Mouse (Mus musculus) brown adipose tissue, adult 24 weeks (tissue): ENCODE results near the gene Def6. TPM values are rescaled to one million over a fixed set of nuclear protein-coding genes. Genes with fewer than 3 reads are reported as not detected.

Experiments used
- H3K27ac ChIP-seq: fragments of 200-500 bp; replicated peaks from 2 replicates; pipeline ENCODE4 v1.5.1; 2012; ENCODE audit warnings: low read depth, mild to moderate bottlenecking, low read length
- H3K4me1 ChIP-seq: fragments of 200-500 bp; 2 replicates; pipeline ENCODE4 v1.6.1; 2012; ENCODE audit warnings: low read length, mixed read lengths; ENCODE audit not compliant: control insufficient read depth, insufficient read depth, insufficient read length
- H3K4me3 ChIP-seq: fragments of 200-500 bp; 2 replicates; pipeline ENCODE4 v1.5.1; 2012; ENCODE audit warnings: low read depth, mild to moderate bottlenecking, low read length, moderate library complexity; ENCODE audit not compliant: insufficient read depth
- polyA plus RNA-seq: library from polyadenylated mRNA; stranded (reverse); fragments of >200 nt; gene quantifications from 2 replicates; pipeline ENCODE4 v1.2.4, GENCODE M21; 2012; ENCODE audit not compliant: missing spikeins, insufficient read depth, insufficient read length

The Def6 gene
- polyA plus RNA-seq, 1 experiment = 2.1 TPM

- Histone ChIP-seq H3K27ac (no peak overlapping the region), H3K4me3 (no peak overlapping the region), H3K4me1 (peaks cover 22% of the 10 kb centered on the region)
Measured at GRCm38 (mm10) chr17:28244214-28244613, 36.6 kb downstream of the Def6 start.

DNA sequence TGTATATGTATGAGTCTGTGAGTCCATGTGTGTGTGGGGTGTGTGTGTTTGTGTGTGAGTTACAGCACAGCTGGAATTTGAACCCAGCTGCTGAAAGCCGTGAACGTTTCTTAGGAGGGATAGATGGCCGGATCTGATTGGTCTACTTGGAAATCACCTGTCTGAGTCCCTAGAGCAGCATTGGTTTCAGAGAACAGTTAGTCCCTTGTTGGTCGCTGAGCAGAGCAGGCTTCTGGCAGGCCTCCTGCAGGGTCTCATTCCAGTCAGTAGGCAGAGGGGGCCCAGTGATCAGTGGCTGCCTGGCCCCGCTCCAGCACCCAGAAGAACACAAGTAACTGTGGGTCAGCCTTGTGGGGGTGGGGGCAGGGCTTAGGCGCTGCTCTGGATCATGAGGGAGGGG, 37.1 kb downstream of the Def6 start:
- H3K27ac ChIP-seq = no peak overlapping the region
- peaks cover 28% of the 10 kb centered on the region for H3K4me1 ChIP-seq
- no peak overlapping the region for H3K4me3 ChIP-seq

DNA sequence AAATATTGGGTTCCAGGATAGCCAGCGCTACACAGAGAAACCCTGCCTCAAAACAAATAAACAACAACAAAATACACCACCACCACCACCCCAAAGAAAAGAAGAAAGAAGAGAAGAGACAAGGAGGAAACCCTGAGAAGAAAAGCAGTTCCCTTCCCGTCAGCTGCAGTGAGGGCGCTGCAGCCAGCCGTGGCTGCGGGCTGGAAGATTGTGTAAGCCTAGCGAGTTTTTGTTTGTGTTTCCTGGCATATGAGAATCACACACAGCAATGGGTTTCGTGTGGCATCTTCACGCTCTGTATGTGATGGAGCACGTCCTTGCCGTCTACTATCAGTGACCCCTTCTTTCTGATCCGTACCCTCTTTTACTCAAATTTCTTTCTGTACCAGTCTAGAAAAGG, 39.1 kb downstream of the Def6 start:
- H3K4me3 ChIP-seq = no peak overlapping the region
- H3K27ac ChIP-seq = 0 out of 2 replicates have a peak overlapping the region, but pooled peaks have one; percentile 2
- peaks cover 32% of the 10 kb centered on the region for H3K4me1 ChIP-seq

GRCm38 (mm10) chr17:28247613-28248012, 40.0 kb downstream of the Def6 start:
- Histone ChIP-seq H3K4me3 (no peak overlapping the region), H3K27ac (peak overlapping the region; percentile 57; the same call in 1 of the 2 replicates), H3K4me1 (peaks cover 41% of the 10 kb centered on the region)

DNA sequence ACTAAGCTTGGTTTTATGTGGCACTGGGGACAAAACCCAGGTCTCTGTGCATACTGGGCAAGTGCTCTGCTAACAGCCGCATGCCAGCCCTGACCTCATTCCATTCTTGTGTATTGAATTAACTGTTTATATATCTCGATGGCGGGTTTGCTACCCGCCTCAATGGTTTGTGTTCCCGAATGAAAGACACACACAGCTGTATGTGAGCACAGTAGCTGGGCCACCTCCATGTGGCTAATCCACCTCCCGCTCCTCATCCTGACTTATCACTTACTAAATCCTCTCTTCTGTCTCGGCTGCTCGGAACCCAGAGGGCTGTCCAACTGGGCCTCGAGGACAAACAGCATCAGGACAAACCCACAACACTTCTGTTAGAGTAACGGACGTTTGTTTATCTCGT, 41.5 kb downstream of the Def6 start:
- H3K27ac ChIP-seq = no peak overlapping the region
- H3K4me1 ChIP-seq = peaks cover 46% of the 10 kb centered on the region
- H3K4me3 ChIP-seq = no peak overlapping the region

- Histone ChIP-seq H3K4me1 (peaks cover 50% of the 10 kb centered on the region), H3K4me3 (no peak overlapping the region), H3K27ac (peak overlapping the region; percentile 52)
Measured at GRCm38 (mm10) chr17:28251579-28252280, 44.2 kb downstream of the Def6 start.

GRCm38 (mm10) chr17:28252281-28252648, 44.7 kb downstream of the Def6 start:
- Histone ChIP-seq H3K4me3 (no peak overlapping the region), H3K27ac (0 out of 2 replicates have a peak overlapping the region, but pooled peaks have one; percentile 22), H3K4me1 (peaks cover 49% of the 10 kb centered on the region)

- Histone ChIP-seq H3K27ac (no peak overlapping the region; the same call in 1 of the 2 replicates), H3K4me3 (no peak overlapping the region), H3K4me1 (peaks cover 45% of the 10 kb centered on the region)
Measured at GRCm38 (mm10) chr17:28253216-28253615, 45.6 kb downstream of the Def6 start.

DNA sequence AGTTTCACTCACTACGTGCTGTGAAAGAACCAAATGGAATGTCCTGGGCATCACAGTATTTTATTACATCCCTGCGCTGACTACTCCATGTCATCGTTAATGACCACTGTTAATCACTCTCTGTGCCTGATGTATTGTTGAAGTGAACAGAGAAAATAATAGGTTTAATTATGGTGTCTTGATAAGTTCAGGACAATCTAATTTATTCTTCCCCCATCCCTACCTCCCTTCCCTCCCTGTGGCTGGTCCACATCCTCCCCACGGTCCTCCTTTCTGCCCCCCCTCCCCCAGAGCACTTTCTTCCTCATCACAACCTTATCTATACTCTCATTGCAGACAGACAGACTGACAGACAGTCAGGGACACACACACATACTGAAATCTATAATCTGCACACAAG, 47.2 kb downstream of the Def6 start:
- no peak overlapping the region for H3K27ac ChIP-seq
- peaks cover 29% of the 10 kb centered on the region for H3K4me1 ChIP-seq
- H3K4me3 ChIP-seq = no peak overlapping the region

DNA sequence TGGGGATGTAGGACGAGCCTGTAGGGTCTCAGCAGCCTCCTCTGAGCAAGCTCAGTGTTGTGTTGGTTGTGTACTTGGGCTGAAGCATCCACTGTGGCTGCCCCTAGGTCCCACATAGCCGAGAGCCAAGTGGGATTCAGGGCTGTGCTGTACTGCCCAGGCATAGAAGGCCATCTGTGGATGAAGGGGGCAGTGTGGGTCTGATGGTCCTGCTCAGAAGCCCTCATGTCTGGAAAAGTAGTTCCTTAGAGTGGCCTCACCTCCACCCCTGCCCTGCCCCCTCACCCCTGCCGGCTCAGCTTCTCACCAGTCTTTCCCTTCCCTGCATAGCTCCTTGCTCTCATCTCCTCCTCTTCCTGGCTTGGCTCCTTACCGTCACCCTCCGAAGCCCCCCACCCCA, 48.1 kb downstream of the Def6 start:
- no peak overlapping the region; the same call in 1 of the 2 replicates for H3K27ac ChIP-seq
- H3K4me3 ChIP-seq = no peak overlapping the region

DNA sequence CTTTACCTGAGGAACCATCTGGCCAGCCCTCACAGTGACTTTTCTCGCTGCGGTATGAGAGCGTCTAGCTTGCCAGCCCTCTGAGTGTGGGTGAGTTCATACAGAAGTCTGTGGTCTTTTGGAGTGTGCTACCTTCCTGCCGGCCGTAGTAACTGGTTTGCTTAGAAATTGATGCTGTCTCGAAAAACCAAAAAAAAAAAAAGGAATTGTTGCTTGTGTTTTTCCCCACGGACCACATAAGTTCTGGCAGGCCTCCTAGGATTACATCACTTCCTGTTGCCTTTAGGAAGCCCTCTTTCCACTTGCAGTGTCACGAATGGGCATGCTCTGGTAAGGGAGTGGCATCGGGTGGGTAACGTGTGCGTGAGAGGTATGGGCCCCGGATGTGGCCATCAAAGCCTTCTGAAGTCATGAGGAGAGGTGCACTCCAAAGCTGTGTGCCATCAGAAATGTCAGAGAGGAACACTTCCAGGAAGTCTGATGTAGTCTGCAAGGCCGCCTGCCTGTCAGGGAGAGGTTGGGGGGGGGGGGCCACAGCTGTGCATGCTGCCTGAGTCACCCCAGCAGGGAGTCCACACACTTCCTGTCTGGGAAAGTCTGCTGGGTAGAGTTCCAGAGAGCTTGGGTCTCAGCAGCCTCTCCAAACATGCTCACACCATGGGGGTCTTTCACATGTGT, 49.2 kb downstream of the Def6 start:
- H3K4me3 ChIP-seq = peak overlapping the region; percentile 26
- peak overlapping the region; percentile 61 for H3K27ac ChIP-seq
- H3K4me1 ChIP-seq = peaks cover 25% of the 10 kb centered on the region

More for the DNA sequence above, 48.1 kb downstream of the Def6 start:
- peaks cover 29% of the 10 kb centered on the region for H3K4me1 ChIP-seq

- no peak overlapping the region for H3K4me3 ChIP-seq
- peaks cover 13% of the 10 kb centered on the region for H3K4me1 ChIP-seq
- H3K27ac ChIP-seq = no peak overlapping the region
Measured at GRCm38 (mm10) chr17:28258325-28258724, 50.7 kb downstream of the Def6 start.

DNA sequence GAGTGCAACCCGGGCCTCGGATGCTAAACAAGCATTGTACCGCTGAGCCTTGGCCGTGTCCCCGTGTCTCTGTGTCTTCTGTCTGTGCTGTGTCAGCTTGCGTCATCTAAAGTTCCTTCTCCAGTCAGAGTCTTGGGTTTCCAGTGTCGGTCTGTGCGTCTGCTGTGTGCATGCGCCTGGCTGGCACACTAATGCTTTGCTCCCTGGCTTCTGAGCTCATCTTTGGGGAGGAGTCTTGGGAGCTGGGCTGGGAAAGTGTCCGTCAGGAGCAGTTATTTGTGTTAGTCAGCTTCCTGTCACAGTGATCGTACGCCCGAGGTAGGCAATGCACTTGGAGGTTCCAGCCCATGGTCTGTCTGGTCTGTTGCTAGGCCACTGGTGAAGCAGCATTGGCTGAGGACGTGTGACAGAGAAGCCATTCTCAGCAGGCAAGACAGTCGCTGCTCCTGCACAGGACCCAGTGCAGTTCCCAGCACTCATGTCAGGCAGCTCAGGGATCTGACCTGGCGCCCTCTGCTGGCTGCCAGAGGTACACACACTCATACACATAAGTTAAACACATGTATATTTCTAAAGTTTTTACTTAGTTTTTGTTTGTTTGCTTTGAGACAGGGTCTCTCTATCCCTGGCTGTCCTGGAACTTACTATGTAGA, 52.4 kb downstream of the Def6 start:
- Histone ChIP-seq H3K4me1 (peaks cover 11% of the 10 kb centered on the region; the same call in 1 of the 2 replicates), H3K4me3 (no peak overlapping the region), H3K27ac (no peak overlapping the region)

GRCm38 (mm10) chr17:28260543-28260909, 52.9 kb downstream of the Def6 start:
- Histone ChIP-seq H3K4me1 (peaks cover 8% of the 10 kb centered on the region; the same call in 1 of the 2 replicates), H3K27ac (no peak overlapping the region)

DNA sequence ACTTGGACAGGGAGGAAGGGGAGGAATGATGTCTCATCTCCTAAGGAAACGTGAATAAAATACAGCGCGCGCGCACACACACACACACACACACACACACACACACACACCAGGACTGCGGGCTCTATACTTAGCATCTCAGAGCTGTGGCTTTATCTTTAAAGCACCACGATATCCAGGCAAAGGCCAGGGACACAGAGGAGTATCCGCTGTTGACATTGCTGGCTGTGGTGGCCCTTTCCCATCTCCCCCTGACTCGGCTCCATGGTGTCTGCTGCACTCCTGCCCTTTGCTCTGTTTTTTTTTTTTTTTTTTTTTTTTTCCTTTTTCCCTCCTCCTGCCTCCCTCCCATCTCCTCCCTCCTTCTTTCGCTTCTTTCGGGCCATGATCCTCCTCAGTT, 54.2 kb downstream of the Def6 start:
- H3K4me1 ChIP-seq = 0 out of 2 replicates have a peak, but pooled peaks cover 2% of the 10 kb centered on the region
- H3K4me3 ChIP-seq = no peak overlapping the region
- no peak overlapping the region for H3K27ac ChIP-seq

More at GRCm38 (mm10) chr17:28260543-28260909, 52.9 kb downstream of the Def6 start:
- no peak overlapping the region for H3K4me3 ChIP-seq
